Mouse (Mus musculus) right cerebral cortex, adult 18-20 months (tissue): ENCODE results near the gene Kif3b.
A peak's percentile ranks its signal among the peaks of the same experiment; 100 is the strongest.
"Not testable (repeated sequence)": the region's sequence is repeated elsewhere in the genome, so short reads cannot be mapped to it uniquely, and the experiment has no call there.

Experiments
- DNase-seq: peaks from one replicate; pipeline ENCODE4 v3.0.0; 2022; ENCODE audit warnings: mixed read lengths

Gene Kif3b

GRCm38 (mm10) chr2:153290938-153291928 is at the start of gene Kif3b:
Gene Kif3b (plus strand): TSS chr2:153291413.
- DNase-seq, result peak; percentile 90

GRCm38 (mm10) chr2:153242156-153242555 is 49.1 kb upstream of the Kif3b start:
- no peak for DNase-seq

- DNase-seq, result no peak
Measured at GRCm38 (mm10) chr2:153249751-153250150, 41.5 kb upstream of the Kif3b start.

- DNase-seq, result no peak
Measured at GRCm38 (mm10) chr2:153256604-153257003, 34.6 kb upstream of the Kif3b start.

GRCm38 (mm10) chr2:153259030-153259863 is 32.0 kb upstream of the Kif3b start:
- DNase-seq, result no peak

GRCm38 (mm10) chr2:153259864-153260674 is 31.1 kb upstream of the Kif3b start:
- DNase-seq, result no peak

- no peak for DNase-seq
Measured at GRCm38 (mm10) chr2:153263053-153263452, 28.2 kb upstream of the Kif3b start.

- no peak for DNase-seq
Measured at GRCm38 (mm10) chr2:153267331-153267730, 23.9 kb upstream of the Kif3b start.

DNA sequence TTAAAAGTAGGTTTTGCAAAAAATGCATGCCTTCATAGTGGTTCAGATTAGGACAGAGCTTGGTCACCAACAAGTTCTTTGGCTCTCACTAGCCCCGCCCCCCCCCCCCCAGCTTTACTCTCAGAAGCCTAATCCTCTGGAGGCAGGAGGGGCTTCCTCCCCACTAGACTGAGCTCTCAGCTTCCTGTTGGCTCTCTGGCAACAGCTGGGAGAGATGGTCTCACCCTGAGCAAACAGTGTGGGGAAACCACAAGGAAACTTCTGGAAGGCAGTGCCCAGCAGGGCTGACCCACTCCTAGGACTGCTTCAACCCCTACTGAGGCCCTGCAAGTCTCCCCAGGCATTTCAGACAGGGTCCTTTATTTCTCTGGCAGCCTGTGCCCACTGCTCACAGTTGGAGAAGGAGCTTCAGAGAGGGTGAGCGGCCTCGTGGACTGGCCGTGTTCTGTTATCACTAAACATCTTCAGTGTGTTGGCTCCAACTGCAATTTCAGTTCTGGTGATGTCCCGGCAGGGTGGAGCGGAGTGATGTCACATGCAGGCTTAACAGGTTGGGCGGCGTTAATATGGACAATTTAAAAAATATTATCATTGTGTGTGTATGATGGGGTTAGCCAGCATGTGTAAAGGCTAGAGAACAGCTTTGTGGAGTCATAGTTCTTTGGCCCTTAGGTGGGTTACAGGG is 20.8 kb upstream of the Kif3b start:
- DNase-seq, result not testable (repeated sequence)

GRCm38 (mm10) chr2:153274200-153274918 is 16.9 kb upstream of the Kif3b start:
- DNase-seq, result not testable (repeated sequence)

DNA sequence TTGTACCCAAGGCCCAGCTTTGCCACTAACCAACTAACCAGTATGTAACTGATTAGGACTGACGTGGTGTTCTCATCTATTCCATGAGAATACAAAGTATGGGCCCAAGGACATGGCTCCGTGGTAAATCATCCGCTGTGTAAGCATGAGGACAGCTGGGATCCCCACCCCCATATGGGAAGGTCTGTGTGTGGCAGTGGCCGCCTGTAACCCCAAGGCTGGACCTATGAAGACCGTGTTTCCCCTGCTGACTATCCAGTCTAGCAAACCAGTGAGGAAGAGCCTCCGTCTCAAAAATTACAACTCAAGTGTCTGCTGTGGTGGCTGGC is 16.3 kb upstream of the Kif3b start:
- no peak for DNase-seq

GRCm38 (mm10) chr2:153275577-153275976 is 15.6 kb upstream of the Kif3b start:
- not testable (repeated sequence) for DNase-seq

DNA sequence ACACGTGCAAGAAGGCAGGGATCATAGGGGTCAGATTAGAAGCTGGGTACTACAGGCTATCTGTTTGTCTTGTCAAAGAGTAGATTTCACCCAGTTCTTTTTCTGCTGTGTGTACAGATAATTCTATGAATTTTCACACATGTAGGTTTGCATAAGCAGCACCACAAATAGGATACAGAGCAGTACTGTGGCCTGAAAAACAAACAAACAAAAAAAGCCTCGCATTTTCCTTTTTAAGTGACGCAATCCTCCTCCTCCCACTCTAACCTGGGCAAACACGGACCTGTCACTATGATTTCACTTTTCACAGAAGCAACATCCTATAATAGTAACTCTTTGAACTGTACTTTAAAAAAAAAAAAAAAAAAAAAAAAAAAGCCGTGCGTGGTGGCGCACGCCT is 14.8 kb upstream of the Kif3b start:
- no peak for DNase-seq

- not testable (repeated sequence) for DNase-seq
Measured at GRCm38 (mm10) chr2:153276846-153277245, 14.4 kb upstream of the Kif3b start.

DNA sequence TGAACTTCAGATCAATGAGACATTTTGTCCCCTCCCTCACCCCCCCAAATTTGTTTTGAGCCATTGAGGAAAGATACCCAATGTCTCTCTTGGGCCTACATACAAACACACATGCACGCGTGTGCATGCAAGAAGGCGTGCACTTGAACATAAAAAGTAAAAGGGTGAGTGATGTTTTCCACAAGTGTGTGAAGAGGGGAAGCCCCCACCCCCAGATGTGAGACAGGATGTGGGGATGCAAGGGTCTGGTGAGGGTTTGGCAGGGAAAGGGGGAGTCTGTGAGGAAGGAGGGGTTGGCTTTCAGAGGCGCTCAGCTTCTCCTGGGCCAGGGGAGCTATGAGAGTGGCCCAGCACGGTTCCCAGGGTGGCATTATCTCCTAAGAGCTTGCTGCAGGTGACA is 12.9 kb upstream of the Kif3b start:
- DNase-seq, result no peak

DNA sequence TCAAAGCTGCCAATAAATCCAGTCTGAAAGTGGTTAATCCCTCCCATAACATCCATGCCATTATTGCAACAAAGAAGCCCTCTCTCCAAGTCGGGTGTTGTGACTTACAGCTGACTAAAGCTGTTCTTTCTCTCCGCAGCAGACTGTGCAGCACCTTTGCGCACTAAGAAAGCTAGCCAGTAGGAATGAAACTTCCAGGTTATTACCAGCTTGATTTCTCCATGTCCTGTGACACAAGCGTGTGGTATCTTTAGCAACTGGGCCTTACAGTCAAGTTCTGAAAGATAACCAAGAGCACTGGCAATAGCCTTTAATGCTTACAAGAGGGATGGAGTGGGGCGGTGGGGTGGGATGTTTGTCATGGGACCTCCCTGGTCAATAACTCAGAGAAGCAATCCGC is 7.3 kb upstream of the Kif3b start:
- no peak for DNase-seq

DNA sequence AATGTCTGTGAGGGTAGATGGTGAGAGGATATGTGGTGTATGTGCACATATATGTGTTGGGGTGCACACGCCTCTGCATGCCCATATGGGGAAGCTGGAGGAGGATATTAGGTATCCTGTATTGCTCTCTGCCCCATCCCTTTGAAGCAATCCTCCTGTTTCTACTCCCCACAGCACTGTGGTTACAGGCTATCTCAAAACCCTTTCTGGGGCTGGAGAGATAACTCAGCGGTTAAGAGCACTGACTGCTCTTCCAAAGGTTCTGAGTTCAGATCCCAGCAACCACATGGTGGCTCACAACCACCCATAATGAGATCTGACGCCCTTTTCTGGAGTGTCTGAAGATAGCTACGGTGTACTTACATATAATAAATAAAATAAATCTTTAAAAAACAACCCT is 4.7 kb upstream of the Kif3b start:
- no peak for DNase-seq

GRCm38 (mm10) chr2:153287835-153288234 is 3.4 kb upstream of the Kif3b start:
- no peak for DNase-seq

- DNase-seq, result no peak
Measured at GRCm38 (mm10) chr2:153292305-153292861, 1.2 kb downstream of the Kif3b start.

GRCm38 (mm10) chr2:153295196-153295595 is 4.0 kb downstream of the Kif3b start:
- no peak for DNase-seq

GRCm38 (mm10) chr2:153297771-153298170 is 6.6 kb downstream of the Kif3b start:
- no peak for DNase-seq
